Mouse (Mus musculus) heart, adult 11 months (tissue): ENCODE measurements around the gene Exo1.

ENCODE experiments used
- DNase-seq: peaks from one replicate; pipeline ENCODE4 v3.0.0; 2022

Gene Exo1

GRCm38 (mm10) chr1:175880453-175881296 is at the start of gene Exo1:
Gene Exo1 (plus strand): TSS chr1:175880581.
- peak; percentile 99 for DNase-seq

GRCm38 (mm10) chr1:175855515-175855914 is 24.9 kb upstream of the Exo1 start:
- no peak for DNase-seq

- no peak for DNase-seq
These were observed 13.3 kb upstream of the Exo1 start for GRCm38 (mm10) chr1:175867050-175867449.

GRCm38 (mm10) chr1:175867558-175867957 is 12.8 kb upstream of the Exo1 start:
- DNase-seq: no peak

DNA sequence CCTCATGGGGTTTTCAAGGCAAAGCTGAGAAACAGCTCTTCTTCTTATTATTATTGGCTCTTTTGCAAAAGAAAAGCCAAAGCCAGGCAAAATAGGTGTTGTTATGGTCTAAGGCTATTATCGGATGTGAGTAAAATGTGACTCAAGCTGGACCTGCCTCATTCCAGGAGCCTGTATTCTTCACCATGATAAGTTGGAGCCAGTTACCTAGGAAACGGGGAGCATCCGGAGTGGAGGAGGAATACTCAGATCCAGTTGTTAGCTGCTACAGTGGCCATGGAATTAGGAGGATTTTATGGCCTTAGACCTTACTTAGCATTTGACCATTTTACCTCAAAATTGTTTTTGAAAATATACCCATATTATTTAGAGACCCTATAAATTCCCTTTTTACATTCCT is 9.7 kb upstream of the Exo1 start:
- no peak for DNase-seq

DNA sequence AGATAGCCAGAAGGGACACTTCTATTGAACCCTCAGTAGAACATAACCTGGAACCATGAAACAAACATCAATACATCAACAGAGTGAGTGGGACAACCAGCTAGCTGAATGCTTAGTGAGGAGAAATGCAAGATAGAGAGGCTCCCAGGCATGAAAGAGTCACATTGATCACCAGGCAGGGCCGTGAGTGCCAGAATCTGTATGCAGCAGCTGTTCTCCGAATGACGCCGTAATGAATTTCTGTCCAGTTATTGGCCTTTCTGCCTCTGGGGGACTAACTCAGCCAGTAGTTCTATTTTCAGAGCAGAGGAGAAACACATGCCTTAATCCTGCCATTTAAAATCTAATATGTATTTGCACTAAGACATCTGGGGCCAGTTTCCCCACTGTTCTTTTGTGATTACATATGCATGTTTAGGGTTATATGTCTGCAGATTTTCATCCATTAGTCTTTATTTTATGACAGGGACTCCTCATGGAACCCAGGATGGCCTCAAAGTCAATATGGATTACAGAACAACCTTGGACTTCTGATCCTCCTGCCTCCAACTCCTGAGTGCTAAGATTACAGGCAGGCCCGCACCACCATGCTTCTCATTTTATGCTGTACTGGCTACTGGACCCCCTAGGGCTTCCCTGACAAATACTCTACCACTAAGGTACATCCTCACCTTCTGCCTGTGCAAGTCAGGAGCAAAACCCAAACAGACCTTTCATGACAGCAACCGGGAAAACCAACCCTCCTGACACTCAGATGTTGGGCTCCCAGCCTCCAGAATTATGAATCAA is 8.2 kb upstream of the Exo1 start:
- peak; percentile 95 for DNase-seq

DNA sequence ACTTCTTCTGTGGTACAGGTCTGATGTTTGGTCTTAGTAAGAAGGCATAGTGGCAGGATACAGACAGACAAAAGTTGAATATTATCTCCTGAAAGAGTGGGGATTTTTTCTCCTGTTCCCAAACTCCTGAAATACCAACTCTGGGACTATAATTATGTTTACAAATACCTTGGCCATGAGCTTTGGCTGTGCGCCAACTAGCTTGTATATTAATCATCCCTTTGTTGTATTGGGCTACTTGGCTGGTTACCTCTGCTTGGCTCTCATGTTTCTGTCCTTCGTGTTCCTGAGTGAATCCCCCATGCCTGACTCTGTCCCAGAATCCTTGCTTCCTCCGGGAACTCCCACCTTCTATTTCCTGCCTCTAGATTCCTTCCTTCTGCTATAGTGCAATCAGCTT is 3.0 kb downstream of the Exo1 start:
- DNase-seq: no peak

GRCm38 (mm10) chr1:175893263-175893662 is 12.9 kb downstream of the Exo1 start:
- peak; percentile 55 for DNase-seq

GRCm38 (mm10) chr1:175893726-175894125 is 13.3 kb downstream of the Exo1 start:
- peak; percentile 57 for DNase-seq

GRCm38 (mm10) chr1:175911207-175911606 is 30.8 kb downstream of the Exo1 start:
- DNase-seq: peak; percentile 31

DNA sequence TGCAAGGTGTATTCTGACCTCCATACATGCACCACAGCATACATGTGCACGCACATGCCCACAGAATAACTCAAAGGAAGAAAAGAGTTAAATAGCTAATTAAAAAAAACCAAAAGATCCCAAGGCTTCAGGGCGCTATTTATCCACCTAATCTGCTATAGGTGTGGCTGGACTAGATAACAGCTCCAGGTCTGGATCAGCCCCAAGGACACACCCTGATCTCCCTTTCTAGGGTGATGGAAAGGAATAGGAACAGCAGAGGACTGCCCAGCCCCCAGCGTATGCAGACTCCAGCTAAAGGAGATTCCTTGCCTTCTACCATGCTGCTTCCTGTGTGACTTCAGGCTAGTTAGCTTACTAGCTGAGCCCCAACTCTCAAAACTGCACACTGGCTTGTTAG is 31.7 kb downstream of the Exo1 start:
- DNase-seq: peak; percentile 76

- DNase-seq: peak; percentile 90
These were observed 33.4 kb downstream of the Exo1 start for GRCm38 (mm10) chr1:175913728-175914303.

DNA sequence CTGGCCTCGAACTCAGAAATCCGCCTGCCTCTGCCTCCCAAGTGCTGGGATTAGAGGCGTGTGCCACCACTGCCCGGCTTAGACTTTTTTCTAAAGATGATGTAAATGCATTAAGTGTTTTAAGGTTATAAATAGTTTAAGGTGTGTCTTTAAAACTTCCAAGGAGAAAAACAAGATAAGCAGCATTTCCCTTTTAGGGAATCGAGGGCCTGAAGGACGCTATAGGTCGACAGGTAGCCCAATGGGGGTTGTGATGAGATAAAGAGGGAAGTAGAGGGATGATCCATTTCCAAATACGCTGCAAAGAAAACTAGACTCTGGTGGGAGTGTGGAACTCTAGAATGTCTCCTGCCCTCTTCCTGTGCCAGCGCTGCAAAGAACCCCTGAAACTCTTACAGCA is 39.6 kb downstream of the Exo1 start, which contains the start of gene Gm38100:
Gene Gm38100 (plus strand): TSS at position 301 of the 400 bp plus-strand sequence.
- DNase-seq: no peak

GRCm38 (mm10) chr1:175921091-175921490 is 40.7 kb downstream of the Exo1 start:
- peak; percentile 96 for DNase-seq

DNA sequence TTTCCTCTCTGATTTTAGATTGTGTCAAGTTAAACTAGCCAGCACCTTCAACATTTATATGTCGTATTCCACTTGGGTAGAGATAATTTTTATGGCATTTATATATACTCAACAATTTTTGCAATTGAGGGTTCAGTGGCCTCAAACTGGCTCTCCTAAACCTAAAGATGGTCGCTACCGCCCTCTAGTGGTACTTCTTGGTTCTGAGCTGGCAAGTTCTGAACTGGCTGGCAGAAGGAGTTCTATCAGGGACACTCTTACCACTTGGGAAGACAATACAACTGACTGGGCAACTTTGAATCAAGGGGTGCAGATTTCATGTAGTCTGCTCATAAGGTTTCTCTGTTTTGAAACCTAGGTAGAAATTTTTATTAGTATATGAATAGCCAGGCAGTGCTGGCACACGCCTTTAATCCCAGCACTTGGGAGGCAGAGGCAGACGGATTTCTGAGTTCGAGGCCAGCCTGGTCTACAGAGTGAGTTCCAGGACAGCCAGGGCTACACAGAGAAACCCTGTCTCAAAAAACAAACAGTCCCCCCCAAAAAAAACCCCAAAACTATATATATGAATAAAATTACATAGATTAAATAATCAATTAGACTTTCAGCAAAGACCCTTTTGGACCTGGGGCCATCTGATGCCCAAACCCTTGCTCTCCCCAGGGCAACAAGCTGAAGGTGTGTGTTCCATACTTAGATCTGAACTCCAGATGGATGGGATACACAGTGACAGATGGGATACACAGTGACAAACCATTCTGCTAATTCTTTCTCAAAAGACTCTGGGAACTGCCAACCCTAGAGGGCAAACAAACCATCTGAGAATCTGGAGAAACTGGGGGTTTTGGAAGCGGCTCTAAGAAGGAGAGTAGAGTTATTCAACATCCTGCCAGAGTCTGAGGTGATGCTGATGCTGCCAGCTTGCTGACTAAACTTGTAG is 43.7 kb downstream of the Exo1 start:
- no peak for DNase-seq

DNA sequence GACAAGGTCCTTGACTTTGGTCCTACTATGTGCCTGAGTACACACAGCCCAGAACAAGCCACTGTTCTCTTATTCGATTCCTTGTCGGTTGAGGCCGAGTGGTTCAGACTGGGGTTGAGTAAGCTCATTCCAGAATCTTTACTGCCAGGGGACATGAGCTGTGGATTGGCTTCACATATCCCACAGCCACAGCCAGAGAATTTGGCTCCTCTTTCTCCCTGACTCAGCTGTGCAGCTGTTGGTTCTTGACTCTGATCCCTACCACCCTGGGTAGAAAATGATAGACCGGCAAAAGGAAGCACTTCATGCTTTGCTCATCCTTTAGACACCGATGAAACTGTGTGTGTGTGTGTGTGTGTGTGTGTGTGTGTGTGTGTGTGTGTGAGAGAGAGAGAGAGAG is 51.0 kb downstream of the Exo1 start:
- peak; percentile 92 for DNase-seq

GRCm38 (mm10) chr1:175936282-175936737 is 55.9 kb downstream of the Exo1 start:
- peak; percentile 71 for DNase-seq

- peak; percentile 69 for DNase-seq
These were observed 58.4 kb downstream of the Exo1 start for GRCm38 (mm10) chr1:175938731-175939130.

GRCm38 (mm10) chr1:175943168-175943567 is 62.8 kb downstream of the Exo1 start:
- peak; percentile 46 for DNase-seq

GRCm38 (mm10) chr1:175946718-175947315 is 66.4 kb downstream of the Exo1 start:
- DNase-seq: no peak

DNA sequence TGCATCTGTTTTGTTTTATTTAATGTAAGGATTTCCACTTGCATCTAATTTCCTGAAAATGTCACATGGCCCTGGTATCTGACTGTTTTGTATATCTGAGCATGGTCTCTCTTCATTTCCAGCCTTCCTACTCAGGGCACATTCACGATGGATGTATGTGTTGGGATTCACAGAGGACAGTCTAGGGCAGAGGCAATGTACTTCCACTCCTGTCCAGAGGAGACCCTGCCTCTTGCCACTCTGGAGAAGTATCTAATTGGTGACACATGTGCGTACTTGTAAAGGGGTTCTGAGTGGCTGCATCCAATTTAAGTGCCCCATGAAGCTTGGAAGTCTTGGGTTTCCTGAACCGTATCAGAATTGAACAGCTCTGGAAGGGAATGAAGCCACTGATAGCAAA is 70.0 kb downstream of the Exo1 start:
- DNase-seq: peak; percentile 55

DNA sequence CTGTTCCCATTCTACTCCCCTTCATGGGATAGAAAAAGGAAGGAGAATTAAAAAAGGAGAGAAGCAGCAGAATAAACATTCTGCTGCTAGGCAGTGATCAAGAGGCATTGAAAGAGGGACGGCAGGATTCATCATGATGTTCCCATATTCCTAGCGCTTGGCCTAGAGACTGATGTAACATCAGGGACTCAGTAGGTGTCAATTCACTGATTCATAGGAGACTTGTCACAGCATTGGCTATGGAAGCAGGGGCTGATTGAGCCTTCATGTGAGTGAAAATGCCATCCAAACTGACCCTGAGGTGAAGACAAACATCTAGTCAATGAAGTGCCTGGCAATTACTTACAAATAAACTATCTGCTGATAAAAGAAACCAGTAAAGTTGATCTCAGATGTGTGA is 70.5 kb downstream of the Exo1 start:
- peak; percentile 14 for DNase-seq
